Comparison of ENCODE assay signal across 11 mouse cellular contexts in genomic region chr3:105808179-105809037, GRCm38 (mm10). TPM values are rescaled to one million over a fixed set of nuclear protein-coding genes. Genes with fewer than 3 reads are reported as not detected.
A peak's percentile ranks its signal among the peaks of the same experiment; 100 is the strongest.
DNase-seq lines count a peak whose midpoint lies in the region; ATAC-seq and TF ChIP-seq lines count a peak whose summit lies in the region.
"Had no signal": no experiment of that assay in that cellular context is flagged by ENCODE, and none has a peak within 500 bp of the region (broad histone marks: within the 10 kb centered on the region; RNA-seq: fewer than 3 reads in every experiment).

No protein-coding gene starts in this region.

- H3K9ac ChIP-seq in lung, embryonic 14.5 days = no peak overlapping the region
- H3K9ac ChIP-seq: embryonic facial prominence, embryonic 15.5 days had no signal

- H3K27ac ChIP-seq in lung, embryonic 14.5 days (ENCODE audit: low read depth) = peak overlapping the region; percentile 4; the same call in 1 of the 2 replicates
- H3K27ac ChIP-seq: embryonic facial prominence, embryonic 15.5 days; midbrain, embryonic 10.5 days had no signal

- DNase-seq in ovary, postnatal 36 days (ENCODE audit: low spot score) = peak; percentile 28
- DNase-seq in ovary, postnatal 10 days (ENCODE audit: low spot score) = no peak
- DNase-seq in lung, embryonic 14.5 days = peak; percentile 23
- peak; percentile 77 for DNase-seq in testis, postnatal 14 days (ENCODE audit: low spot score)
- no peak for DNase-seq in neural tube, embryonic 10.5 days (ENCODE audit: extremely low spot score, low spot score)
- DNase-seq in frontal cortex, postnatal 14 days (ENCODE audit: low spot score in 2 of 2) = no peak
- DNase-seq in Muller cell, postnatal 12 days (ENCODE audit: inconsistent ontology term) = no peak
- DNase-seq: kidney, postnatal 14 days had no signal

- TF ChIP-seq CTCF in lung, embryonic 14.5 days (IDR thresholded peaks at IDR 0.05; ENCODE audit: low read depth) = no peak

- H3K36me3 ChIP-seq in lung, embryonic 14.5 days (ENCODE audit: insufficient read depth) = no peaks in the 10 kb centered on the region
- H3K36me3 ChIP-seq: embryonic facial prominence, embryonic 15.5 days; midbrain, embryonic 10.5 days had no signal

- ATAC-seq in erythroid progenitor cell, adult 5-6 weeks (replicated peaks; ENCODE audit: low FRiP score, poor library complexity, severe bottlenecking) = peak; percentile 94
- peak; percentile 85 for ATAC-seq in lung, embryonic 14.5 days (ENCODE audit: insufficient read depth)

- no peaks in the 10 kb centered on the region for H3K4me1 ChIP-seq in lung, embryonic 14.5 days (ENCODE audit: insufficient read depth)
- H3K4me1 ChIP-seq: embryonic facial prominence, embryonic 15.5 days had no signal

- 47% methylated on average over 14 of the region's 14 CpGs for WGBS in lung, embryonic 14.5 days

- H3K4me3 ChIP-seq in lung, embryonic 14.5 days (ENCODE audit: low read depth, low read length) = no peak overlapping the region
- H3K4me3 ChIP-seq: embryonic facial prominence, embryonic 15.5 days; midbrain, embryonic 10.5 days had no signal

- no peaks in the 10 kb centered on the region for H3K27me3 ChIP-seq in lung, embryonic 14.5 days (ENCODE audit: insufficient read depth, low read length)
- H3K27me3 ChIP-seq: embryonic facial prominence, embryonic 15.5 days had no signal

- H3K4me2 ChIP-seq in lung, embryonic 14.5 days = no peak overlapping the region; the same call in 1 of the 2 replicates
- H3K4me2 ChIP-seq: embryonic facial prominence, embryonic 15.5 days had no signal

- H3K9me3 ChIP-seq in lung, embryonic 14.5 days (ENCODE audit: low read depth, low read length) = no peaks in the 10 kb centered on the region
- H3K9me3 ChIP-seq: embryonic facial prominence, embryonic 15.5 days; midbrain, embryonic 10.5 days had no signal

RNA-seq across cellular contexts. Expression of gene Rap1a, which starts 7.3 kb away (rescaled TPM):
- 157 and 193 TPM in 2 replicates for total RNA-seq in erythroid progenitor cell, adult 5-6 weeks (2015; ENCODE audit: low replicate concordance)
- 182 and 220 TPM in 2 replicates for total RNA-seq in erythroid progenitor cell, adult 5-6 weeks (2017; ENCODE audit: low replicate concordance)
- 94.3 and 95.5 TPM in 2 replicates for polyA plus RNA-seq in lung, embryonic 14.5 days (2014; fragmentation: Nextera tagmentation; extraction: Ambion mirVana)

Comparison
In these comparisons a context has a peak if more than half of its experiments do, and no peak if none do; other contexts are left out.
1. DNase-seq: peak in ovary, postnatal 36 days (single experiment), lung, embryonic 14.5 days (single experiment) and testis, postnatal 14 days (single experiment); none in ovary, postnatal 10 days (single experiment), neural tube, embryonic 10.5 days (single experiment), frontal cortex, postnatal 14 days (0 of 2) and Muller cell, postnatal 12 days (single experiment).